Mouse (Mus musculus) embryonic facial prominence, embryonic 11.5 days (tissue): ENCODE measurements at regions not wholly inside any gene's neighbourhood (a gene's known extent, or its start where the extent isn't known, plus 50 kb on each side); places are given as distances from the start of the nearest gene placed in this dataset.

Source experiments
- ATAC-seq: fragments of 200-750 bp; cut with Nextera tagmentation; replicated peaks from 2 replicates; pipeline ENCODE4 v1.8.0; 2017; ENCODE audit warnings: low read depth; ENCODE audit not compliant: insufficient number of reproducible peaks, low FRiP score, low TSS enrichment
- DNase-seq: peaks from one replicate; pipeline ENCODE4 v3.0.0-alpha.2; 2015; ENCODE audit warnings: low spot score
- H3K27ac ChIP-seq: fragments of 300-500 bp; sonication (generic); replicated peaks from 2 replicates; pipeline ENCODE4 v1.5.1; 2014; ENCODE audit warnings: mild to moderate bottlenecking, low read depth, low read length, control low read depth
- H3K27me3 ChIP-seq: fragments of 300-500 bp; sonication (generic); 2 replicates; pipeline ENCODE4 v1.6.1; 2014; ENCODE audit warnings: mild to moderate bottlenecking, low read length, moderate library complexity, mixed read lengths; ENCODE audit not compliant: control insufficient read depth, insufficient read depth
- H3K36me3 ChIP-seq: fragments of 300-500 bp; sonication (generic); replicated peaks from 2 replicates; pipeline ENCODE4 v1.6.1; 2014; ENCODE audit warnings: low read depth, mild to moderate bottlenecking, low read length, moderate library complexity, mixed read lengths; ENCODE audit not compliant: control insufficient read depth, insufficient read depth
- H3K4me1 ChIP-seq: fragments of 300-500 bp; sonication (generic); 2 replicates; pipeline ENCODE4 v1.6.1; 2014; ENCODE audit warnings: low read length, mixed read lengths; ENCODE audit not compliant: control insufficient read depth, insufficient read depth
- H3K4me2 ChIP-seq: fragments of 300-500 bp; sonication (generic); 2 replicates; pipeline ENCODE4 v1.6.1; 2014; ENCODE audit warnings: low read depth, mild to moderate bottlenecking, control low read depth, low read length, moderate library complexity
- H3K4me3 ChIP-seq: fragments of 300-500 bp; sonication (generic); 2 replicates; pipeline ENCODE4 v1.5.1; 2014; ENCODE audit warnings: low read depth, low read length, control low read depth
- H3K9ac ChIP-seq: fragments of 300-500 bp; sonication (generic); replicated peaks from 2 replicates; pipeline ENCODE4 v1.6.1; 2014; ENCODE audit warnings: mild to moderate bottlenecking, control low read depth, low read length
- H3K9me3 ChIP-seq: fragments of 300-500 bp; sonication (generic); replicated peaks from 2 replicates; pipeline ENCODE4 v1.6.1; 2016; ENCODE audit warnings: mild to moderate bottlenecking, low read length, inconsistent platforms, mixed read lengths; ENCODE audit not compliant: control insufficient read depth
- WGBS: fragments of 180-500 bp; shearing (Covaris S2); extraction: QIAGEN DNeasy Blood & Tissue Kit; methylation state at CpG from one replicate; pipeline ENCODE4 v1.1.7; 2014; 5-methylcytosine and 5-hydroxymethylcytosine counted together

- H3K27ac ChIP-seq, result no peak overlapping the region
- H3K4me2 ChIP-seq, result no peak overlapping the region
- H3K27me3 ChIP-seq, result no peaks in the 10 kb centered on the region
- DNase-seq, result no peak
- H3K4me1 ChIP-seq, result no peaks in the 10 kb centered on the region
- WGBS, result 92% methylated on average over 3 of the region's 3 CpGs
- no peak for ATAC-seq
- H3K9me3 ChIP-seq, result no peaks in the 10 kb centered on the region
- no peaks in the 10 kb centered on the region for H3K36me3 ChIP-seq
- H3K4me3 ChIP-seq, result no peak overlapping the region
- no peak overlapping the region for H3K9ac ChIP-seq
Measured at GRCm38 (mm10) chr2:45541394-45541793, 424.2 kb upstream of the Zeb2 start.

GRCm38 (mm10) chr2:45538950-45539349 is 421.8 kb upstream of the Zeb2 start:
- DNase-seq (no peak), ATAC-seq (no peak)
- no peak overlapping the region for H3K27ac ChIP-seq
- H3K9ac ChIP-seq, result no peak overlapping the region
- no peak overlapping the region for H3K4me3 ChIP-seq
- no peaks in the 10 kb centered on the region for H3K4me1 ChIP-seq
- WGBS, result 56% methylated on average over 12 of the region's 12 CpGs
- no peaks in the 10 kb centered on the region for H3K36me3 ChIP-seq
- H3K9me3 ChIP-seq, result no peaks in the 10 kb centered on the region
- H3K4me2 ChIP-seq, result no peak overlapping the region
- no peaks in the 10 kb centered on the region for H3K27me3 ChIP-seq

GRCm38 (mm10) chr2:45537722-45538121 is 420.5 kb upstream of the Zeb2 start:
- no peak for ATAC-seq
- Histone ChIP-seq H3K9ac (no peak overlapping the region), H3K4me2 (no peak overlapping the region), H3K36me3 (no peaks in the 10 kb centered on the region), H3K4me3 (no peak overlapping the region), H3K27me3 (no peaks in the 10 kb centered on the region), H3K4me1 (no peaks in the 10 kb centered on the region), H3K27ac (no peak overlapping the region), H3K9me3 (no peaks in the 10 kb centered on the region)
- DNase-seq, result no peak
- 84% methylated on average over 7 of the region's 7 CpGs for WGBS

- Histone ChIP-seq H3K4me2 (no peak overlapping the region), H3K36me3 (no peaks in the 10 kb centered on the region), H3K9ac (no peak overlapping the region), H3K27ac (no peak overlapping the region), H3K4me3 (no peak overlapping the region), H3K27me3 (no peaks in the 10 kb centered on the region), H3K4me1 (no peaks in the 10 kb centered on the region), H3K9me3 (no peaks in the 10 kb centered on the region)
- ATAC-seq (no peak), DNase-seq (no peak)
- 86% methylated on average over 5 of the region's 5 CpGs for WGBS
Measured at GRCm38 (mm10) chr2:45534806-45535205, 417.6 kb upstream of the Zeb2 start.

GRCm38 (mm10) chr2:45522310-45522709 is 405.1 kb upstream of the Zeb2 start:
- H3K9me3 ChIP-seq, result no peaks in the 10 kb centered on the region

GRCm38 (mm10) chr2:45519550-45520152 is 402.5 kb upstream of the Zeb2 start:
- Histone ChIP-seq H3K9ac (no peak overlapping the region), H3K27ac (no peak overlapping the region), H3K36me3 (no peaks in the 10 kb centered on the region), H3K4me2 (no peak overlapping the region), H3K27me3 (no peaks in the 10 kb centered on the region), H3K4me1 (no peaks in the 10 kb centered on the region), H3K9me3 (no peaks in the 10 kb centered on the region), H3K4me3 (no peak overlapping the region)
- WGBS, result 48% methylated on average over 4 of the region's 4 CpGs
- no peak for ATAC-seq
- no peak for DNase-seq

More at GRCm38 (mm10) chr2:45522310-45522709, 405.1 kb upstream of the Zeb2 start:
- Histone ChIP-seq H3K27ac (no peak overlapping the region), H3K4me2 (no peak overlapping the region), H3K36me3 (no peaks in the 10 kb centered on the region), H3K27me3 (no peaks in the 10 kb centered on the region), H3K9ac (no peak overlapping the region), H3K4me3 (no peak overlapping the region), H3K4me1 (no peaks in the 10 kb centered on the region)
- 86% methylated on average over 5 of the region's 5 CpGs for WGBS
- ATAC-seq (no peak), DNase-seq (no peak)

- no peak overlapping the region for H3K9ac ChIP-seq
- no peak overlapping the region for H3K4me3 ChIP-seq
- ATAC-seq, result no peak
- no peaks in the 10 kb centered on the region for H3K27me3 ChIP-seq
- no peak overlapping the region for H3K4me2 ChIP-seq
- no peaks in the 10 kb centered on the region for H3K9me3 ChIP-seq
- H3K4me1 ChIP-seq, result no peaks in the 10 kb centered on the region
- peak; percentile 59 for DNase-seq
- WGBS, result 47% methylated on average over 4 of the region's 4 CpGs
- no peaks in the 10 kb centered on the region for H3K36me3 ChIP-seq
- H3K27ac ChIP-seq, result no peak overlapping the region
Measured at GRCm38 (mm10) chr2:45514290-45515180, 397.3 kb upstream of the Zeb2 start.

GRCm38 (mm10) chr2:45512852-45513251 is 395.7 kb upstream of the Zeb2 start:
- no peak overlapping the region for H3K4me2 ChIP-seq
- no peaks in the 10 kb centered on the region for H3K36me3 ChIP-seq
- ATAC-seq (no peak), DNase-seq (no peak)
- H3K4me1 ChIP-seq, result no peaks in the 10 kb centered on the region
- H3K27me3 ChIP-seq, result no peaks in the 10 kb centered on the region
- H3K27ac ChIP-seq, result no peak overlapping the region
- H3K4me3 ChIP-seq, result no peak overlapping the region
- no peak overlapping the region for H3K9ac ChIP-seq
- H3K9me3 ChIP-seq, result no peaks in the 10 kb centered on the region
